Mouse (Mus musculus) liver, adult (tissue): ENCODE measurements at regions not wholly inside any gene's neighbourhood (a gene's known extent, or its start where the extent isn't known, plus 50 kb on each side); places are given as distances from the start of the nearest gene placed in this dataset.

ENCODE experiments used
- GATA4 ChIP-seq: IDR thresholded peaks from 2 replicates; pipeline ENCODE4 v1.6.1; 2014; ENCODE audit warnings: mild to moderate bottlenecking, low read length; ENCODE audit not compliant: insufficient replicate concordance

- no peak for TF ChIP-seq GATA4
Measured at GRCm38 (mm10) chr2:78392425-78392824, 446.2 kb upstream of the Cwc22 start.

GRCm38 (mm10) chr2:78388001-78388400 is 441.8 kb upstream of the Cwc22 start:
- TF ChIP-seq GATA4, result no peak

- TF ChIP-seq GATA4, result no peak
Measured at GRCm38 (mm10) chr2:78381234-78381633, 435.1 kb upstream of the Cwc22 start.

- TF ChIP-seq GATA4, result no peak
Measured at GRCm38 (mm10) chr2:78331736-78332475, 385.7 kb upstream of the Cwc22 start.

- no peak for TF ChIP-seq GATA4
Measured at GRCm38 (mm10) chr2:78326091-78326490, 379.9 kb upstream of the Cwc22 start.

- TF ChIP-seq GATA4, result no peak
Measured at GRCm38 (mm10) chr2:78322216-78322965, 376.2 kb upstream of the Cwc22 start.

- TF ChIP-seq GATA4, result no peak
Measured at GRCm38 (mm10) chr2:78311766-78312491, 365.8 kb upstream of the Cwc22 start.

- TF ChIP-seq GATA4, result no peak
Measured at GRCm38 (mm10) chr2:78309361-78309760, 363.2 kb upstream of the Cwc22 start.

GRCm38 (mm10) chr2:78306897-78307296 is 360.7 kb upstream of the Cwc22 start:
- TF ChIP-seq GATA4, result no peak

- TF ChIP-seq GATA4, result no peak
Measured at GRCm38 (mm10) chr2:78291665-78292064, 345.5 kb upstream of the Cwc22 start.

GRCm38 (mm10) chr2:78284806-78285205 is 338.6 kb upstream of the Cwc22 start:
- TF ChIP-seq GATA4, result no peak

GRCm38 (mm10) chr2:78283605-78284004 is 337.4 kb upstream of the Cwc22 start:
- no peak for TF ChIP-seq GATA4

GRCm38 (mm10) chr2:78280219-78280915 is 334.2 kb upstream of the Cwc22 start:
- no peak for TF ChIP-seq GATA4

GRCm38 (mm10) chr2:78279382-78280056 is 333.3 kb upstream of the Cwc22 start:
- no peak for TF ChIP-seq GATA4

GRCm38 (mm10) chr2:78278630-78279029 is 332.5 kb upstream of the Cwc22 start:
- no peak for TF ChIP-seq GATA4
